Comparison of ENCODE assay signal across 14 mouse cellular contexts in the genomic region with DNA sequence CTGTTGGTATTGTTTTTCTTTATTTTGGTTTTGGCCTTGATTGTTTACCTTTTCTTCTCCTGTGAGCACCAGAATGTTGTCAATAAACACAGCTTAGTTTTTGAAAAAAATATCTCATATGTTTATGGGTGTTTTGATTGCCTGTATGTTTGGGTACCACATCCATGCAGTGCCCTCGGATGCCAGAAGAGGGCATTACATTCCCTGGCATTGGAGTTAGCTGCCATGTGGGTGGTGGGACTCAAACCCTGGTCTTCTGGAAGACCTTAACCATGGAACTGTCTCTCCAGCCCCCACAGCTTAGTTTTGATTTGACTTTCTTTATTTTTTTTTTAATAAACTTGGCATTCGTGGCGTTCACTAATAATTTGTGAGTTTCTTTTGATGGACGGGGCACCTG. TPM values are rescaled to one million over a fixed set of nuclear protein-coding genes. Genes with fewer than 3 reads are reported as not detected.
DNase-seq lines count a peak whose midpoint lies in the region; ATAC-seq and TF ChIP-seq lines count a peak whose summit lies in the region.
"Had no signal": no experiment of that assay in that cellular context is flagged by ENCODE, and none has a peak within 500 bp of the region (broad histone marks: within the 10 kb centered on the region; RNA-seq: fewer than 3 reads in every experiment).

No protein-coding gene starts in this region.

- DNase-seq in hindbrain, postnatal 0 days (ENCODE audit: low spot score), result no peak
- no peak for DNase-seq in hindbrain, embryonic 14.5 days (ENCODE audit: low spot score)
- no peak for DNase-seq in lung, postnatal 0 days (ENCODE audit: low spot score)
- no peak for DNase-seq in lung, postnatal 36 days
- no peak for DNase-seq in thymus, postnatal 25 days
- DNase-seq in frontal cortex, postnatal 25 days (ENCODE audit: low spot score in 2 of 2), result no peak
- DNase-seq: cerebellum, adult 11-12 months; cerebellum, postnatal 36 days had no signal

- no peak overlapping the region for H3K27ac ChIP-seq in hindbrain, postnatal 0 days
- no peak overlapping the region for H3K27ac ChIP-seq in hindbrain, embryonic 14.5 days
- no peak overlapping the region for H3K27ac ChIP-seq in lung, postnatal 0 days (ENCODE audit: low read length)
- H3K27ac ChIP-seq in cortical plate, adult 2 months (ENCODE audit: insufficient read depth, low read length), result no peak overlapping the region
- H3K27ac ChIP-seq: heart, embryonic 15.5 days; hindbrain, embryonic 12.5 days; lung, embryonic 15.5 days had no signal

- no peak overlapping the region for H3K9ac ChIP-seq in hindbrain, postnatal 0 days (replicated peaks; ENCODE audit: low read length)
- no peak overlapping the region for H3K9ac ChIP-seq in hindbrain, embryonic 14.5 days
- H3K9ac ChIP-seq in lung, postnatal 0 days (replicated peaks; ENCODE audit: low read depth), result no peak overlapping the region
- H3K9ac ChIP-seq: heart, embryonic 15.5 days; lung, embryonic 15.5 days had no signal

- H3K9me3 ChIP-seq in hindbrain, postnatal 0 days (ENCODE audit: low read length), result no peaks in the 10 kb centered on the region
- H3K9me3 ChIP-seq in hindbrain, embryonic 14.5 days (ENCODE audit: control insufficient read depth, low read length), result no peaks in the 10 kb centered on the region
- H3K9me3 ChIP-seq in lung, postnatal 0 days (ENCODE audit: low read length), result no peaks in the 10 kb centered on the region
- no peaks in the 10 kb centered on the region for H3K9me3 ChIP-seq in E14TG2a.4 (ENCODE audit: low read length)
- H3K9me3 ChIP-seq: heart, embryonic 15.5 days; hindbrain, embryonic 12.5 days; lung, embryonic 15.5 days; megakaryocyte, embryonic 14.5 days had no signal

- no peaks in the 10 kb centered on the region for H3K27me3 ChIP-seq in hindbrain, postnatal 0 days (ENCODE audit: insufficient read depth, low read length)
- H3K27me3 ChIP-seq in hindbrain, embryonic 14.5 days (ENCODE audit: control insufficient read depth, insufficient read depth, low read length), result no peaks in the 10 kb centered on the region
- H3K27me3 ChIP-seq in lung, postnatal 0 days (replicated peaks; ENCODE audit: insufficient read depth, low read length), result no peaks in the 10 kb centered on the region
- H3K27me3 ChIP-seq in E14TG2a.4 (ENCODE audit: insufficient read depth, low read length), result no peaks in the 10 kb centered on the region
- H3K27me3 ChIP-seq: heart, embryonic 15.5 days; hindbrain, embryonic 12.5 days; megakaryocyte, embryonic 14.5 days had no signal

- WGBS in hindbrain, postnatal 0 days, result 98% methylated on average over 4 of the region's 4 CpGs
- WGBS in hindbrain, embryonic 14.5 days, result 96% methylated on average over 4 of the region's 4 CpGs
- 93% methylated on average over 4 of the region's 4 CpGs for WGBS in lung, postnatal 0 days

- no peaks in the 10 kb centered on the region for H3K4me1 ChIP-seq in hindbrain, postnatal 0 days (ENCODE audit: insufficient read depth, low read length)
- H3K4me1 ChIP-seq in hindbrain, embryonic 14.5 days (replicated peaks; ENCODE audit: control insufficient read depth, insufficient read depth, low read length), result peaks cover 11% of the 10 kb centered on the region; the same call in 1 of the 2 replicates
- peaks cover 7% of the 10 kb centered on the region; the same call in 1 of the 2 replicates for H3K4me1 ChIP-seq in lung, postnatal 0 days (ENCODE audit: insufficient read depth, low read depth, low read length)
- H3K4me1 ChIP-seq in E14TG2a.4 (replicated peaks; ENCODE audit: low read depth, low read length), result peaks cover 10% of the 10 kb centered on the region; the same call in 1 of the 2 replicates
- H3K4me1 ChIP-seq in cortical plate, adult 2 months (ENCODE audit: control insufficient read depth, insufficient read depth, low read length), result no peaks in the 10 kb centered on the region; the same call in 1 of the 2 replicates

- no peak for TF ChIP-seq POLR2A in cortical plate, adult 2 months (IDR thresholded peaks at IDR 0.05; ENCODE audit: extremely low read depth, insufficient read depth, low read length)

- H3K4me3 ChIP-seq in hindbrain, postnatal 0 days (ENCODE audit: low read length), result no peak overlapping the region
- H3K4me3 ChIP-seq in hindbrain, embryonic 14.5 days (replicated peaks; ENCODE audit: low read length), result no peak overlapping the region
- H3K4me3 ChIP-seq in lung, postnatal 0 days (ENCODE audit: low read depth, low read length), result no peak overlapping the region
- H3K4me3 ChIP-seq in E14TG2a.4 (replicated peaks; ENCODE audit: low read length), result no peak overlapping the region
- no peak overlapping the region for H3K4me3 ChIP-seq in cortical plate, adult 2 months (ENCODE audit: insufficient read depth, low read length)
- H3K4me3 ChIP-seq: lung, embryonic 15.5 days had no signal

- TF ChIP-seq EP300 in lung, postnatal 0 days (IDR thresholded peaks at IDR 0.05), result no peak

- H3K4me2 ChIP-seq in hindbrain, postnatal 0 days (ENCODE audit: low read depth, low read length), result no peak overlapping the region
- H3K4me2 ChIP-seq in hindbrain, embryonic 14.5 days (replicated peaks), result no peak overlapping the region
- H3K4me2 ChIP-seq in lung, postnatal 0 days (replicated peaks; ENCODE audit: low read depth, low read length), result no peak overlapping the region
- H3K4me2 ChIP-seq: lung, embryonic 15.5 days had no signal

- TF ChIP-seq CTCF in hindbrain, postnatal 0 days (IDR thresholded peaks at IDR 0.05; ENCODE audit: low read depth), result peak; percentile 42
- TF ChIP-seq CTCF in lung, postnatal 0 days (IDR thresholded peaks at IDR 0.05), result peak; percentile 49
- peak; percentile 53 for TF ChIP-seq CTCF in E14TG2a.4 (conservative IDR thresholded peaks at IDR 0.05; ENCODE audit: low read length)
- 0 out of 2 replicates have a peak, but pooled peaks have one; percentile 6 for TF ChIP-seq CTCF in cortical plate, adult 2 months (IDR thresholded peaks at IDR 0.05; ENCODE audit: extremely low read depth, insufficient read depth, low read length)

- no peak for ATAC-seq in hindbrain, postnatal 0 days
- no peak for ATAC-seq in hindbrain, embryonic 14.5 days (ENCODE audit: low FRiP score)
- no peak for ATAC-seq in lung, postnatal 0 days

- no peaks in the 10 kb centered on the region for H3K36me3 ChIP-seq in hindbrain, postnatal 0 days (ENCODE audit: insufficient read depth, low read length)
- no peaks in the 10 kb centered on the region for H3K36me3 ChIP-seq in hindbrain, embryonic 14.5 days (replicated peaks; ENCODE audit: control insufficient read depth, insufficient read depth)
- H3K36me3 ChIP-seq in lung, postnatal 0 days (ENCODE audit: insufficient read depth, low read length), result no peaks in the 10 kb centered on the region
- no peaks in the 10 kb centered on the region for H3K36me3 ChIP-seq in E14TG2a.4 (ENCODE audit: insufficient read depth, low read length)
- H3K36me3 ChIP-seq: heart, embryonic 15.5 days; hindbrain, embryonic 12.5 days; lung, embryonic 15.5 days had no signal

RNA-seq across cellular contexts. Expression of a gene that starts 8.8 kb away (rescaled TPM):
- total RNA-seq in hindbrain, postnatal 0 days (2014; rRNA removed), result 38.9 and 39.6 TPM in 2 replicates
- polyA plus RNA-seq in hindbrain, postnatal 0 days (2015; fragmentation: Nextera tagmentation; extraction: Ambion mirVana), result 43.0 and 43.9 TPM in 2 replicates
- 85.8 and 95.7 TPM in 2 replicates for polyA plus RNA-seq in hindbrain, embryonic 14.5 days (2014; fragmentation: Nextera tagmentation; extraction: Ambion mirVana)
- 10.6 and 11.5 TPM in 2 replicates for polyA plus RNA-seq in lung, postnatal 0 days (2015; fragmentation: Nextera tagmentation; extraction: Ambion mirVana)
- 24.6 and 26.1 TPM in 2 replicates for polyA plus RNA-seq in cortical plate, adult 2 months (2012; rRNA removed)
